Mouse (Mus musculus): Measurements from ENCODE around the gene Mrgprh. TPM values are rescaled to one million over a fixed set of nuclear protein-coding genes. Genes with fewer than 3 reads are reported as not detected.
"Not testable (repeated sequence)": the region's sequence is repeated elsewhere in the genome, so short reads cannot be mapped to it uniquely, and the experiment has no call there.

Mrgprh gene
- polyA plus RNA-seq, 1 experiment from 2014 or later = 0.06 TPM

GRCm38 (mm10) chr17:12868640-12869039, 7.2 kb upstream of the Mrgprh start:
- H3K9me3 ChIP-seq = no peaks in the 10 kb centered on the region
- no peaks in the 10 kb centered on the region for H3K36me3 ChIP-seq
- no peak overlapping the region for H3K4me3 ChIP-seq (replicated peaks)
- no peak overlapping the region for H3K27ac ChIP-seq
- H3K4me1 ChIP-seq = 0 out of 2 replicates have a peak, but pooled peaks cover 8% of the 10 kb centered on the region
- 16% methylated on average over 4 of the region's 4 CpGs for WGBS
- H3K27me3 ChIP-seq (replicated peaks) = no peaks in the 10 kb centered on the region
- H3K4me2 ChIP-seq = no peak overlapping the region
- ATAC-seq (ENCODE audit: insufficient read depth, low FRiP score, low read depth) = no peak
- no peak overlapping the region for H3K9ac ChIP-seq

- 65% methylated on average over 16 of the region's 16 CpGs for WGBS
- H3K4me2 ChIP-seq = no peak overlapping the region
- H3K27me3 ChIP-seq (replicated peaks) = no peaks in the 10 kb centered on the region
- no peaks in the 10 kb centered on the region for H3K36me3 ChIP-seq
- no peak overlapping the region for H3K4me3 ChIP-seq (replicated peaks)
- 0 out of 2 replicates have a peak, but pooled peaks cover 8% of the 10 kb centered on the region for H3K4me1 ChIP-seq
- H3K9ac ChIP-seq = no peak overlapping the region
- H3K9me3 ChIP-seq = no peaks in the 10 kb centered on the region
- no peak overlapping the region for H3K27ac ChIP-seq
- no peak for ATAC-seq (ENCODE audit: insufficient read depth, low FRiP score, low read depth)
Measured at GRCm38 (mm10) chr17:12872275-12873028, 3.4 kb upstream of the Mrgprh start.

- Histone ChIP-seq H3K4me1 (no peaks in the 10 kb centered on the region), H3K4me2 (peak overlapping the region; percentile 43), H3K4me3 (replicated peaks) (no peak overlapping the region; the same call in 1 of the 2 replicates), H3K9me3 (no peaks in the 10 kb centered on the region), H3K27me3 (replicated peaks) (no peaks in the 10 kb centered on the region), H3K27ac (no peak overlapping the region), H3K36me3 (no peaks in the 10 kb centered on the region), H3K9ac (no peak overlapping the region)
- 4% methylated on average over 14 of the region's 14 CpGs for WGBS
- peak; percentile 50; the same call in 1 of the 2 replicates for ATAC-seq (ENCODE audit: insufficient read depth, low FRiP score, low read depth)
Measured at GRCm38 (mm10) chr17:12880178-12880577, 4.3 kb downstream of the Mrgprh start.

- no peaks in the 10 kb centered on the region for H3K9me3 ChIP-seq
- no peak overlapping the region for H3K4me2 ChIP-seq
- 79% methylated on average over 1 of the region's 1 CpGs for WGBS
- H3K4me1 ChIP-seq = no peaks in the 10 kb centered on the region
- H3K27me3 ChIP-seq (replicated peaks) = no peaks in the 10 kb centered on the region
- no peaks in the 10 kb centered on the region for H3K36me3 ChIP-seq
- no peak overlapping the region for H3K9ac ChIP-seq
- H3K4me3 ChIP-seq (replicated peaks) = no peak overlapping the region
- H3K27ac ChIP-seq = no peak overlapping the region
- ATAC-seq (ENCODE audit: insufficient read depth, low FRiP score, low read depth) = no peak
Measured at GRCm38 (mm10) chr17:12881216-12881615, 5.4 kb downstream of the Mrgprh start.

GRCm38 (mm10) chr17:12886620-12887019, 10.8 kb downstream of the Mrgprh start:
- no peak for ATAC-seq (ENCODE audit: insufficient read depth, low FRiP score, low read depth)
- WGBS = 38% methylated on average over 6 of the region's 6 CpGs
- Histone ChIP-seq H3K4me3 (replicated peaks) (no peak overlapping the region), H3K4me1 (peaks cover 3% of the 10 kb centered on the region; the same call in 1 of the 2 replicates), H3K36me3 (no peaks in the 10 kb centered on the region), H3K27me3 (replicated peaks) (no peaks in the 10 kb centered on the region), H3K4me2 (no peak overlapping the region), H3K9ac (no peak overlapping the region), H3K9me3 (no peaks in the 10 kb centered on the region), H3K27ac (no peak overlapping the region)

GRCm38 (mm10) chr17:12887021-12887775, 11.4 kb downstream of the Mrgprh start:
- Histone ChIP-seq H3K4me1 (peaks cover 3% of the 10 kb centered on the region; the same call in 1 of the 2 replicates), H3K4me2 (no peak overlapping the region), H3K9ac (no peak overlapping the region), H3K9me3 (no peaks in the 10 kb centered on the region), H3K27ac (no peak overlapping the region), H3K4me3 (replicated peaks) (no peak overlapping the region), H3K27me3 (replicated peaks) (no peaks in the 10 kb centered on the region), H3K36me3 (no peaks in the 10 kb centered on the region)
- 62% methylated on average over 15 of the region's 15 CpGs for WGBS
- ATAC-seq (ENCODE audit: insufficient read depth, low FRiP score, low read depth) = no peak

- H3K36me3 ChIP-seq = no peaks in the 10 kb centered on the region
- no peak overlapping the region for H3K27ac ChIP-seq
- no peak for ATAC-seq (ENCODE audit: insufficient read depth, low FRiP score, low read depth)
- H3K4me3 ChIP-seq (replicated peaks) = no peak overlapping the region
- WGBS = 93% methylated on average over 4 of the region's 4 CpGs
- H3K4me2 ChIP-seq = no peak overlapping the region
- H3K9ac ChIP-seq = no peak overlapping the region
- H3K9me3 ChIP-seq = no peaks in the 10 kb centered on the region
- H3K4me1 ChIP-seq = peaks cover 3% of the 10 kb centered on the region; the same call in 1 of the 2 replicates
- H3K27me3 ChIP-seq (replicated peaks) = no peaks in the 10 kb centered on the region
Measured at GRCm38 (mm10) chr17:12891054-12891453, 15.2 kb downstream of the Mrgprh start.

GRCm38 (mm10) chr17:12892033-12892432, 16.2 kb downstream of the Mrgprh start:
- H3K4me1 ChIP-seq = 0 out of 2 replicates have a peak, but pooled peaks cover 3% of the 10 kb centered on the region
- no peak for ATAC-seq (ENCODE audit: insufficient read depth, low FRiP score, low read depth)
- H3K36me3 ChIP-seq = no peaks in the 10 kb centered on the region
- H3K27me3 ChIP-seq (replicated peaks) = no peaks in the 10 kb centered on the region
- H3K4me2 ChIP-seq = no peak overlapping the region
- no peaks in the 10 kb centered on the region for H3K9me3 ChIP-seq
- WGBS = 86% methylated on average over 9 of the region's 9 CpGs
- H3K9ac ChIP-seq = no peak overlapping the region
- H3K27ac ChIP-seq = no peak overlapping the region
- H3K4me3 ChIP-seq (replicated peaks) = no peak overlapping the region

GRCm38 (mm10) chr17:12897674-12898073, 21.8 kb downstream of the Mrgprh start:
- Histone ChIP-seq H3K36me3 (peaks cover 9% of the 10 kb centered on the region; the same call in 1 of the 2 replicates), H3K4me2 (no peak overlapping the region), H3K9ac (no peak overlapping the region), H3K27me3 (replicated peaks) (no peaks in the 10 kb centered on the region), H3K27ac (no peak overlapping the region), H3K4me1 (no peaks in the 10 kb centered on the region), H3K4me3 (replicated peaks) (no peak overlapping the region), H3K9me3 (no peaks in the 10 kb centered on the region)
- 75% methylated on average over 5 of the region's 5 CpGs for WGBS
- ATAC-seq (ENCODE audit: insufficient read depth, low FRiP score, low read depth) = no peak

GRCm38 (mm10) chr17:12898607-12899006, 22.8 kb downstream of the Mrgprh start:
- peaks cover 12% of the 10 kb centered on the region; the same call in 1 of the 2 replicates for H3K36me3 ChIP-seq
- peak overlapping the region; percentile 11; the same call in 1 of the 2 replicates for H3K27ac ChIP-seq
- WGBS = 31% methylated on average over 2 of the region's 2 CpGs
- H3K4me2 ChIP-seq; H3K4me3 ChIP-seq (replicated peaks); ATAC-seq (ENCODE audit: insufficient read depth, low FRiP score, low read depth); H3K9me3 ChIP-seq; H3K4me1 ChIP-seq; H3K9ac ChIP-seq; H3K27me3 ChIP-seq (replicated peaks): not testable (repeated sequence)

- no peak overlapping the region for H3K27ac ChIP-seq
- no peaks in the 10 kb centered on the region for H3K9me3 ChIP-seq
- no peak overlapping the region for H3K9ac ChIP-seq
- H3K4me3 ChIP-seq (replicated peaks) = no peak overlapping the region
- no peaks in the 10 kb centered on the region for H3K27me3 ChIP-seq (replicated peaks)
- ATAC-seq (ENCODE audit: insufficient read depth, low FRiP score, low read depth) = no peak
- 0 out of 2 replicates have a peak, but pooled peaks cover 2% of the 10 kb centered on the region for H3K4me1 ChIP-seq
- WGBS = 89% methylated on average over 6 of the region's 6 CpGs
- peaks cover 12% of the 10 kb centered on the region for H3K36me3 ChIP-seq
- no peak overlapping the region for H3K4me2 ChIP-seq
Measured at GRCm38 (mm10) chr17:12902291-12902690, 26.5 kb downstream of the Mrgprh start.
